Mouse (Mus musculus): ENCODE results near the gene Trappc12.

Gene Trappc12

DNA sequence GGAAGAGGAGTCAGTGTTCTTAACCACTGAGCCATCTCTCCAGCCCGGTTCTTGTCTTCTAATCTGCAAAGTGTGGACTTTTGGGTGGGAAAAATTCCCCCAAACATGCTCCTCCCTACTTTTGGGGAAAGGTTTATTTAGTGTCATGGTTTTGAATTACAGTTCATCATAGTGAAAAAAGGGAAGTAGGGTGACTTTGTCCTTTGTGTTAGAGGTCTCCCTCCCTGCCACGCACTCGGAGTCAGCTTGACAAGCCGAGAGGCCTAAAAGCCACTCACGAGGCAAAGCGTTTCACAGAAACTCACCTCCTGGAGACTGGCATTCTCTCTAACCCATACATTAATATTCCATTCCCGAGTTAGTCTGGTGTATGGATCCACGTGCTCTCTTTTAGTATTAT lies 17.6 kb downstream of the Trappc12 start:
- no peak for DNase-seq

DNA sequence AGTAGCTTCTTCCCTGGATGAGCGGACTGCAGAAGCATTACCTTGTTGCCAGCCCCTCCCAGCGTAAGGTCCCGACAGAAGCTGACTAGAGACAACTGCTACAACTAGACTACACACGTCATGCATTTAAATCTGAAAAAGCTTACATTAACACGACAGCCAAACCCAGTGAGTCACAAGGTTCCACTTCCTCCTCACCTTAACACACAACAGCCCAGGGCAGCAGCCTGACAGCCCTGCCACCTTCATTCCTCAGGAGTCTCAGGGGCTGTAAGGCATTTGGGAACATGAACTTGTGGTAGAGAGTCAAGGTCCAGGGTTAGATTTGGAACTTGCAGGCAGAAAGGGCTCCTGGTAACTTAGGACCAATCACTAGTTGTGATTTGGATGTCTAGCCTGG lies 23.2 kb downstream of the Trappc12 start:
- DNase-seq: no peak

GRCm38 (mm10) chr12:28726204-28726603 lies 24.1 kb downstream of the Trappc12 start:
- no peak for DNase-seq

GRCm38 (mm10) chr12:28724366-28724765 lies 25.9 kb downstream of the Trappc12 start:
- DNase-seq: no peak

- DNase-seq: no peak
These were observed 32.2 kb downstream of the Trappc12 start for GRCm38 (mm10) chr12:28718106-28718505.

- no peak for DNase-seq
These were observed 33.2 kb downstream of the Trappc12 start for GRCm38 (mm10) chr12:28717066-28717465.

DNA sequence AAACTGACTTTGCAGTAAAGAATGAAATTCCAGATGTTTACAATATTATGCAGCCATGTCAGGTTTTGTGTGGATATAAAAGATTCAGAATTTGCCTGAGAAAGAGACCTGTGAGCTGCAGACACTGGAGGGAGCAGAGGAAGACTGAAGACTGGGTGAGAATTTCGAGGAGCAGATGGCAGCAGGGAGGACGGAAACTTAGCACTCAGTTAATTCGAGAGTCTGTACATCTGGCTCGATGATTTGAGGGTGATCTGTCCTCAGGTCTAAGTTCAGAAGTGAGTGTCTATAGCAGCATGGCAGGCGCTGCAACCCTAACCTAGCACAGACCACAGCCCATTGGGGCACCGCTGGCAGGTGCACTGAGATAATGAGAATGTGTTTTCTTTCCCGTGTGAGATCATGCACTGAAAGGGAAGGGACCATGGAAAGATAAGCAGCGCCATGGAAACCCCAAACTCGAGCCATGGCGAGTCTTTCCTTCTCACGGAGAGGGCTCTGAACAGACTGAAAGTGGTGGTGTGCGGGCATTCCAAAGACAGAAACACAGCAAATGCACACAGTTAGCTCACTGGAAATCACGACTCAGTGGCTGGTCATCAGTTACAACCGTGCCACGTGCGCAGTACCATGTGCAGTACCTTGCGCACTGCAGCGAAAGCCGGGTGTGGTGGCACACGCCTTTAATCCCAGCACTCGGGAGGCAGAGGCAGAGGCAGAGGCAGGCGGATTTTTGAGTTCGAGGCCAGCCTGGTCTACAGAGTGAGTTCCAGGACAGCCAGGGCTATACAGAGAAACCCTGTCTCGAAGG lies 35.2 kb downstream of the Trappc12 start:
- no peak for DNase-seq

GRCm38 (mm10) chr12:28710566-28711185 lies 39.6 kb downstream of the Trappc12 start:
- no peak for DNase-seq

- DNase-seq: no peak
These were observed 42.1 kb downstream of the Trappc12 start for GRCm38 (mm10) chr12:28708154-28708553.

GRCm38 (mm10) chr12:28705204-28705603 lies 45.1 kb downstream of the Trappc12 start:
- DNase-seq: no peak

DNA sequence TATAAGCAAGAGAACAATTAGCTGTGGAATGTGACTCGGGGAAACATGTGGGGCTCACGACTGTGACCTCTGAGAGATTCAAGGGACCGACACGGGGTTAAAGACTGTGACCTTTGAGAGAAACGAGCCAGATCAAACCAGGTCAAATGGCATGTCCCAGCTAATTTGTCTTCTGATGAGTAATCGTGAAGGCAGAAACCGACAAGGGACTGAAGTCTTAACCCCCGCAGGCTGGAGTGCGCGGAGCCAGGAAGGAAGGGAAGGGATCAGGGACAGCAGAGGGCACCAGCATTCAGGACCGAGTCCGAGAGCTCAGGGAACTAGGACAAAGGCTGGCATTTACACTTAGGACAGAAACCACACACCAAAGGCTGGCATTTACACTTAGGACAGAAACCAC lies 45.9 kb downstream of the Trappc12 start:
- peak; percentile 22 to 43 for DNase-seq

DNA sequence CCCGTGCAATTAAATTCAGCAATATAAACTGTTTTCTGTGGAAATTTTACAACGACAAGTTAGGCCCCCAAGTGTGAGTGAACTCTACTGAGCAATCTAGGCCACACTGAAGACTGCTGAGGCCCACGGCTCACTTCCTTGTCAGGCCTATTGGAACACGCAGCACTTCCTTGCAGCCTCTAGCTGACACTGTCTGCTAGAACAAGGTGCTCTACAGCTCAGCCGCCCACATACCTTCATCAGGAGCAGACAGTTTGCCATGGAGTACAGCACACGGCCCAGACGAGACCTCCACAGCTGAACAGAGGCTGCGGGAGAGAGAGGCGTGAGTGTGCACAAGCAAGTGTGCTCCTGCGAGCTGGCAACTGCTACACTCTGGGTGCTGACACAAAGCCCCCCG lies 49.0 kb downstream of the Trappc12 start:
- DNase-seq: peak in 1 of 2 experiments; percentile 29

- DNase-seq: peak; percentile 92 to 95
These were observed 49.7 kb downstream of the Trappc12 start for GRCm38 (mm10) chr12:28700561-28701025.

- peak; percentile 32 to 37 for DNase-seq
These were observed 50.2 kb downstream of the Trappc12 start for GRCm38 (mm10) chr12:28700101-28700511.

- peak; percentile 89 to 90 for DNase-seq
These were observed 50.6 kb downstream of the Trappc12 start for GRCm38 (mm10) chr12:28699656-28700055.

GRCm38 (mm10) chr12:28699086-28699485 lies 51.2 kb downstream of the Trappc12 start:
- DNase-seq: no peak

DNA sequence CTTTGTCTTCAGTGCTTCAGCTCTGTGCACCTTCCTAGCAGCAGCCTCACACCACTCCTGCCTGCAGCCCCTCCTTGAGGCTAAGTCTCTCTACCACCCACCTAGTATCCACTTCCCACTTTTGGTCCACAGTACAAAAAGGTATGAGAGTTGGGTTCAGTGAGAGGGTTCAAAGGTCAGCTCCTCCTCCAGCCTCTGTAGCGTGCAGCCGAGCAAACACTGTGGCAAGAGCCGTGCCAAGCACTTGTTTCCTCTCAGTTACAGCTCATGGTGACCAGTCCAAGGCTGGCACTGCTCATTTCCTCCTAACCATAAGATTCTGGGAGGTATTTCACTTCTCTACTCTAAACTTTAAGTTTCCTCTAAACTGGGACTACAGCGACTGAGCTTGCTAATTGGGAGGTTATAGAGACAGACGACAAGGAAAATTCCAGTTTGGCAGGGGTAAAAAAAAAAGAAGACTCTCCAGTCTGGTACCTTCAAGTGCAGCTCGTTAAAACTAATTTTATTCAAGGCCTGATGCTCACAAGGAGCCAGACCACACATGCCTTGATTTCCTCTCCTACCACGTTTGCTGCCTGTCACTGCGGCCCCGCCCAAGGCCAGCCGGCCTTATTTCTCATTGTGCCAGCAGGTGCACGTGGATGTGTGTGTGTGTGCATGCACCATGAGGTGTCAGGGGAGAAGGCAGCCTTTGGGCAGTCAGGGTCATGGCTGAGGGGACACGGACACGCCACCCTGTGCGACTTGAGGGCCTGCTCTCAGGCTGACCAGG lies 52.3 kb downstream of the Trappc12 start:
- DNase-seq: no peak

GRCm38 (mm10) chr12:28694776-28695175 lies 55.5 kb downstream of the Trappc12 start:
- DNase-seq: no peak

DNA sequence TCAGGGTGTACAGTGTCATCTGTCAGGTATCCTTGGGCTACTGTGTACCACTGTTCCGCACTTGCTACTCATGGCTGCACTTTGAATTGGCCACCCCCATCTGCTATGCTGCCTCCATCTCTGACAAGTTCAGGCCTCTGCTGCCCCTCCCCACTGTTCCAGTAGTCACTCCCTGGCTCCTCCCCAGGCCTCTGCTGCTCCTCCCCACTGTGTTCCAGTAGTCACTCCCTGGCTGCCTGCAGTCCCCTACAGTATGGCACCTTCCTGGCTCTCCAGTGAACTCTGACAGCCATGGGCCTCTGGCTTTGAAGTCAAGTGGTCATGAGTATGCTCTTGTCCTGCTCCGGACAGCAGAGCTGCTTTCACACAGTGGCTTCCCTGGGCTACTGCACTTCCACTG lies 56.0 kb downstream of the Trappc12 start:
- no peak for DNase-seq

DNA sequence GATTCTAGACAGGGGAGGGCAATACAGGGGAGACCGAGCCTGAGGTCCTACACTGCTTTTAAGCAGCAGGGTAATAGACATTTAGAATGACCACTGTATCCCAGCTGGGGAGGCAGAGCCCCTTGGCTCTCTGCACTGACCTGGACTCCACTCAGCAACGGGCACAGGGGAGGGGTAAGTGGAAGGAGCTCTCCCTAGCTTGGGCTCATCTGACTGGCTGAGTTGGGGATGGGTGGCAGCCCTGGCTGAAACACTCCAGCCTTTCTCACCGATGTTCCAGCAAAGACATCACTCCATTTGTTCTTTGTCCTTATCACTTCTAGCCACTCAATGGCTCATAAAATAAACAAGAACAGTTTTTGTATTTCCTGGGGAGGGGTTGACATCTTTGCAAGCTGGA lies 56.5 kb downstream of the Trappc12 start:
- DNase-seq: no peak

DNA sequence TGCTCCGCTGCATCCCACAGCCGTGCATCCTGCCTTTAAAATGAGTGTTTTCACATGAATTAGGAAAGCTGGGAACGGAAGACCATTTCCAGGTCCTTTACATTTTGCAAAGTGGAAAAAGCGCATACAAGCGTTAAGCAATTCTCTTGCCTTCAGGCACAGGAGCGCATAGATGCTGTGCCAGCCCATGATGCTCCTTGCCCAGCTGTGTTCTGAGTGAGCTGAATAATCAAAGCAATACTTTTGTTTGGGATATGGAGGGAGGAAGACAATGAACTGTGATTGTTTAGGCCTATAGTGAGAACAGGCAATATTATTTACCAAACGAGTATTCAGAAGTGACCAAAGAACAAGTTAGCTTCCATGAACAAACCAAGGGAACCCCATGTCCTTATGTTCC lies 59.5 kb downstream of the Trappc12 start:
- DNase-seq: no peak

DNA sequence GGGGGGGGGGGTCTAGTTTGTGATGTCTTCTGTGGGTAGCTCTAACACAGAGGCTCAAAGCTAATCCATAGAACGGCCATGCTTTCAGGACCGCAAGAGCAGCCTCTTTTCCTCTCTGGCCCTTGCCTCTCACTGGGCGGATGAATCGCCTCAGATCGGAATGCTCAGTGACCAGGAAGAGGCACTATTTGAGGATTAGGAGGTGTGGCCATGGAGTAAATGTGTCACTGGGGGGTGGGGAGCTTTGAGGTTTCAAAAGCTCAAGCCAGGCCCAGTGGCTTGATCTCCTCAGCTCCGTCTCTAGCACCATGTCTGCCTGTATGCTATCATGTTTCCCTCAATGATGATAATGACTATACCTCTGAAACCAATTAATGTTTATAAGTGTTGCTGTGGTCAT lies 61.3 kb downstream of the Trappc12 start:
- no peak for DNase-seq

GRCm38 (mm10) chr12:28686199-28686879 lies 63.9 kb downstream of the Trappc12 start:
- no peak for DNase-seq

All from cerebellum, postnatal 14 days (tissue).